Mouse (Mus musculus): Measurements from ENCODE around the gene Sbk3.

Gene Sbk3

DNA sequence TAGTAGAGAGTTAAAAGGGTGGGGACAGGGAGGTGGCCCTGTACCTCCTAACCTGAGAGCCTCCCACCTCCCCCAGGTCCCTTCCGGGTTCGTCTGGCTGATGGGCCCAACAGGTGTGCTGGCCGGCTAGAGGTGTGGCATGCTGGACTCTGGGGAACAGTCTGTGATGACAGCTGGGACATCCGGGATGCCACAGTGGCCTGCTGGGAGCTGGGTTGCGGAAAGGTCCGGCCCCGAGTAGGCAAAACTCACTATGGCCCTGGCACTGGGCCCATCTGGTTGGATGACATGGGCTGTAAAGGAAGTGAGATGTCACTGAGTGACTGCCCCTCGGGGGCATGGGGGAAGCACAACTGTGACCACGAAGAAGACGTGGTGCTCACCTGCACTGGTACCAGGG is 34.1 kb downstream of the Sbk3 start:
- DNase-seq (ENCODE audit: extremely low spot score, low read depth, low spot score) = no peak

DNA sequence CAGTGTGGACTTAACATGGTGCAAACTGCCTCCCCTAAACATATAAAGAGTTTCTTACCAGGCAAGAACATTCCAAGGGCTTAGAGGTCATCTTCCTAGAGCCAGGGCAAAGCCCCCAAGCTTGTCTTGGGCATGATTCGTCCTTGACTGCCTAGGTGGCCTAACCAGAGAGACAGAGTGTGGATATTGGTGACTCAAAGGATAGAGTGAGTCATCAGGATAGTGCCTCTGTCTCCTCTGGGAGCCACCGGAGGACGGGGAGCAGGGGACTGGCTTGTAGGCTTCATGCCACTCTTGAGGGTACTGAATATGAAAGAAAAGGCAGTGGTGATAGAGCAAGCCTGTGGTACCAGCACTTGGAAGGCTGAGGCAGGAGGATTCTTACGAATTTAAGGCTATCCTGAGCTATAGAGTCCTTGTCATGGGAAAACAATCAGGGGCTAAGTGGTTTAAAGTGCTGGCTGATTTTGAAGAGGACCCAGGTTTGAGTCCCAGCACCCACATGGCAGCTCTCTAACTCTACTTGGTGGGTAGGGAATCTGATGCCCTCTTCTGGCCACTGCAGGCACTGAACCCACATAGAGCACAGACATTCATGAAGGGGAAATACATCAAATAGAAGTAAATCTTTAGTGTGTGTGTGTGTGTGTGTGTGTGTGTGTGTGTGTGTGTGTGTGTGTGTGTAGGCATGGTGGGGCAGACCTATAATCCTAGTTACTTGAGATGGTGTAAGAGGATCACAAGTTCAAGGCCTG is 36.6 kb downstream of the Sbk3 start:
- DNase-seq (ENCODE audit: extremely low spot score, low read depth, low spot score) = no peak

DNA sequence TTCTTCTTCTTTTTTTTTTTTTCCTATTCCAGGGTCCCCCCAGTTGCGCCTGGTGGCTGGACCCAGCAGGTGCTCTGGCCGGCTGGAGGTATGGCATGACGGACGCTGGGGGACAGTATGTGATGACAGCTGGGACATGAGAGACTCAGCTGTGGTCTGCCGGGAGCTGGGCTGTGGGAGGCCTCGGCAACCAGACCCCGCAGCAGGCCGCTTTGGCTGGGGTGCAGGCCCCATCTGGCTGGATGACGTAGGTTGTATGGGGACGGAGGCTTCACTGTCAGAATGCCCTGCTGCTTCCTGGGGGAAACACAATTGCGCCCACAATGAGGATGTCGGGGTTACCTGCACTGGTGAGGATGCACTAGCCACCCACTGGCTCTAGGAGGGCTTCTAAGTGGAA is 37.9 kb downstream of the Sbk3 start:
- DNase-seq (ENCODE audit: extremely low spot score, low read depth, low spot score) = no peak

DNA sequence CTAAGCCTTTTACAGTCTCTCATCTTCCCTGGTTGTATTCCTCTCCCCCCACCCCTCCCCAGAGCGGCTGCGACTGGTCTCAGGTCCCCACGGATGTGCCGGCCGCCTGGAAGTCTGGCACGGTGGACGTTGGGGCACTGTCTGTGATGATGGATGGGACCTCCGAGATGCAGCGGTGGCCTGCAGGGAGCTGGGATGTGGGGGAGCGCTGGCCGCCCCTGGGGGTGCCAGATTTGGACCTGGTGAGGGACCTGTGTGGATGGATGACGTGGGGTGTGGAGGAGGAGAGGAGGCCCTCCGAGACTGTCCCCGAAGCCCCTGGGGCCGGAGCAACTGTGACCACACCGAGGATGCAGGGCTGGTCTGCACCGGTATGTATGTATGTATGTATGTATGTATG is 42.6 kb downstream of the Sbk3 start:
- no peak for DNase-seq (ENCODE audit: extremely low spot score, low read depth, low spot score)

DNA sequence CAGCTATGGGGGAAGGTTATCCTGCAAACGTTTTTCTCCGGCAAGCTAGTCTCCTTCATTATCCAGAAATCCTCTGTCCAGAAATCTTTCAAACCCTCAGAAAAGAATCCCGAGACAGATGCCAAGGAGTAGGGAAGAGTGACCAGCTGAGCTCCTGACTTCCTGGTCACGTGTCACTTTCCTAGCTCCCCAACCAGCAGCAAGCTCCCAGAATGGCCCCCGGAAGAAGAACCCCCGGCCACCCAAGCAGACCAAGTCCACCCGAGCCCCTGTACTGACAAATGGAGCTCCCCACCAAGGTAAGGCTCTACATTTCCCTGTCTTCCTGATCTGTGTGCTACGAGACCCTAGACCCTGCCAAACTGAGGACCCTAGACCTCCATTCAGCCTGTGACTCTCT is 43.3 kb downstream of the Sbk3 start:
- no peak for DNase-seq (ENCODE audit: extremely low spot score, low read depth, low spot score)

DNA sequence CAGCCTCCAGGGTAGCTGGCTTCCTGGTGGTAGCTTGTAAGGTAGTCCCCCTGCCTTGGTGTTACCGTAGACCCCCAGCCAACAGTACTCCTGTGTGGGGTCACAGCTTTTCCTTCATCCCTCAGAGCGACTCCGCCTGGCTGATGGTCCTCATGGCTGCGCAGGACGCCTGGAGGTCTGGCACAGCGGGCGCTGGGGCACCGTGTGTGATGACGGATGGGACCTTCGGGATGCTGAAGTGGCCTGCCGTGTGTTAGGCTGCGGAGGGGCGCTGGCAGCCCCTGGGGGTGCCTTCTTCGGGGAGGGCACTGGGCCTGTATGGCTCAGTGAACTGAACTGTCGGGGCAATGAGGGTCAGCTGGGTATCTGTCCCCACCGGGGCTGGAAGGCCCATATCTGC is 44.1 kb downstream of the Sbk3 start:
- no peak for DNase-seq (ENCODE audit: extremely low spot score, low read depth, low spot score)

DNA sequence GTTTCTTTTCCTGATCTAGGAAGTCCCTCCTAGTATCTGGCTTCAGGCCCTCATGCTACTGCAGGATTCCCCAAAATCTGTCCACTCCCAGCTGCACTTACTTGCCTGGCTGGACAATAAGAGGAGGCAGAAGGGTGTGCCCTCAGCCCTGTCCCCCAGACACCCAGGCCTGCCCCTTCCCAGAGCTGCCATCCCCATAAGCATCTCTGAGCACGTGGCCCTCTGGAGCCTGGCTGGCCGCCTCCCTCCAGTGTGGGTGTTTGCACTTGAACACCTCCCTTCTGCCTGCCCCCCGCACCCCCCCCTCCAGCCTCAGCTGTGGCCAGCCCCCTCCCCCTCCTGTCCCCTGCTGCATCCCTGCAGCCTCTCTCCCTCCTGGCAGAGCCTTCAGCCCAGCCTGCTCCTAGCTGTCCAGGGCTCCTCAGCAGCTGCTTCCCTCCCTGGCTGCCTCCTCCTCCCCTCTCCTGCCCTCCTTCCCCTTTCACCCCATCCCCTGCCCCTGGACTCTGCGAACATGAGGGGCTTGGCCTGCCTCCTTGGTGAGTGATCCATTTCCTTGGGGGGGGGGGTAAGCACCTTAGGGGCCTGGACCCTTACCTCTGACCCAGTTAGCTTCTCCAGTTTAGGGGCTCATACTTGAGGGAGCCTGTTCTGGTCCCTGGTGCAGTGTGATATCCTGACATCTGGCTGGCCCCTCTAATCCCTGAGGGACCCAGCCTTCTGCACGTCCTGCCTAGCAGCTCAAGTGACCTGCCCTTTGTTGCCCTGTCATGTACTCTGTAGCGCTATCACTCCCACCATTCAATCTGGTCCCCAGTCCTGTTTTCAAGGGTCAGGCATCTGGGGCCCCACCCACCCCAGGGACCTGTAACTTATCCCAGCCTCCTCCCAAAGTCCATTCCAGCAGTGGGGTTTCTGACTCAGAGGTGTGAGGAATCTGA is 45.3 kb downstream of the Sbk3 start, which contains the start of gene Ssc5d:
Gene Ssc5d, plus strand, starts transcription at position 345 of the 941 bp plus-strand sequence.
- DNase-seq (ENCODE audit: extremely low spot score, low read depth, low spot score) = no peak

DNA sequence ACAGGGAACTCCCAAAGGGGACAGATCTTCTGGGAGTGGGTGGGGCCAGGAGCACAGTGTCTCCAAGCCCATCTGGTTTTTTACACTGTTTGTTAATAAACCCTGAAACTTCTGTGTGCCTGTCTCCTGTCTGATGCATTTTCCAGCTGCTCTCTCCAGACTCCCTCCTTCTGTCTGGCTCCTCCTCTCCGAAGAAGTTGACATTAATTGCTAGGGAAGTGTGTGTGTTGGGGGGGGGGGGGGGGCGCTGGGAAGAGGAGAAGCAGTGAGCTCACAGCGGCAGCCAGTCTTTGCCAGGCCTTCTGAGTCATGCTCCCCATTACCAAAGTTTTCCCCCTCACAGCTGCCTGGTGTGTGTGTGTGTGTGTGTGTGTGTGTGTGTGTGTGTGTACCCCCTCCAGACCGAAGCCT is 46.1 kb downstream of the Sbk3 start:
- no peak for DNase-seq (ENCODE audit: extremely low spot score, low read depth, low spot score)

DNA sequence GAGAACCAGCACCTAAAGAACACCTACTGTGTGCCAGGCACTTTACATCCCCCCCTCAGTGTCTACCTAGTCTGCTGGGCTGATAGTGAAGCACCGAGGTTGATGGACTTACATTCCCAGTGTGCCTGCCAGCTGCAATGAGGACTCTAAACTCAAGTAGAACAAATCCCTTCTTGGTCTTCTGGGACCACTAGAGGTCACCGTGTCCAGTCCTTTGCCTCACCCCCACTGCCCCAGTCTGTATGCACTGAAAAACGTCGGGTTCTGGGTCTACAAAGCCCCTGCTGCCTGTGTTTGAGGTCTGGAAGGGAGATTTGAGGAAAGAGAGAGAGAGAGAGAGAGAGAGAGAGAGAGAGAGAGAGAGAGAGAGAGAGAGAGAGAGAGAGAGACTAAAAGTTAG is 46.5 kb downstream of the Sbk3 start:
- no peak for DNase-seq (ENCODE audit: extremely low spot score, low read depth, low spot score)

DNA sequence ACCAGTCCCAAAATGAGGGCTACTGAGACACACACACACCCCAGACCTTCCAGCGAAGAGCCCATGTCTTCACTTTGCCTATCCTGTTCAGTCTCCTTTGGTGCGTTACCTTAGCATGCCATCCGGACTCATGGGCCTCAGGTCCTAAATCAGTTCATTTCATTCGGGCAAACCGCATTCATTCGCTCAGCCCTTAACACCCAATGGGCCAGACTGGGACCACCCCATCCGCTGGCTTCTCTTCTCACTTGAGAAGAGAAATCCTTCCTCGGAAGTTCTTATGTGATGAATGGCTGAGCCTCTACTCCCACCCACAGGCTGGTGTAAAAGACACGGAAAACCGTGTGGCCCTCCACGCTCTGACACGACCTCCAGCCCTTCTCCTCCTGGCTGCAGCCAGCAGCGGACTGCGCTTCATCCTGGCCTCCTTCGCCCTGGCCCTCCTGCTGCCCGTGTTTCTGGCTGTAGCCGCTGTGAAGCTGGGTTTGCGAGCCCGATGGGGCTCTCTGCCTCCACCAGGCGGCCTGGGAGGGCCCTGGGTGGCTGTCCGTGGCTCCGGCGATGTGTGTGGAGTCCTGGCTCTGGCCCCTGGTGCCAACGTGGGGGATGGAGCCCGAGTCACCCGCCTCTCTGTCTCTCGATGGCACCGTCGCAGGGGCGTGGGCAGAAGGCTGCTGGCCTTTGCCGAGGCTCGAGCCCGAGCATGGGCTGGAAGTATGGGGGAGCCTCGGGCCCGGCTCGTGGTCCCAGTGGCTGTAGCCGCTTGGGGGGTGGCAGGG is 47.2 kb downstream of the Sbk3 start:
- DNase-seq (ENCODE audit: extremely low spot score, low read depth, low spot score) = no peak

DNA sequence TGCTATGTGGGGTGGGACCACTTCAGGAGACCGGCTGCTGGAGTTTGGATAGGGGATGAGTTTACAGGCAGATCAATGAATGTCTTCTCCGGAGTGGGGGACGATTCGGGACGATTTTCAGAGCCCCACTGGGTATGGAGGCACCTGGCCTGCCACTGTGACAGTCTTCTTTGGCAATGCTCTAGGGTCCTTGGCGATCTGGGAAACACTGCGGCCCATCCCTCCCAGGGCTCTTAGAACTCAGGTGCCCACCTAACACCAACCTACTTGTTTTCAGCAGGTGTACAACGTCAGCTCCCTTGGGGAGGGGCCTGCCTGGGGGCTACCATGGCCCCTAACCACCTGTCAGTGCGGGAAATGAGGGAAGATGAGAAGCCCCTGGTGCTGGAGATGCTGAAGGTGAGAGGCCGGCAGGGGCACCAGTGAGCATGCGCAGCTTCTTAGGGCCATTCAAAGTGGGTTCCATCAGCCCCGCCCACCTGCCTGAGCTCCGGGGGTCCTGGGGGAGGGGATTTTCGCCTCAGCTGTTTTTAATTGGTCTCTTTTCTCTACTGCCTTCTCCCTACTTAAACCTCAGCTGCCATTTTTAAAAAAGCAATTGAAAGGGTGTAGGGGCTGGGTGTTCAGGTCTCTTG is 47.9 kb downstream of the Sbk3 start:
- DNase-seq (ENCODE audit: extremely low spot score, low read depth, low spot score) = no peak

DNA sequence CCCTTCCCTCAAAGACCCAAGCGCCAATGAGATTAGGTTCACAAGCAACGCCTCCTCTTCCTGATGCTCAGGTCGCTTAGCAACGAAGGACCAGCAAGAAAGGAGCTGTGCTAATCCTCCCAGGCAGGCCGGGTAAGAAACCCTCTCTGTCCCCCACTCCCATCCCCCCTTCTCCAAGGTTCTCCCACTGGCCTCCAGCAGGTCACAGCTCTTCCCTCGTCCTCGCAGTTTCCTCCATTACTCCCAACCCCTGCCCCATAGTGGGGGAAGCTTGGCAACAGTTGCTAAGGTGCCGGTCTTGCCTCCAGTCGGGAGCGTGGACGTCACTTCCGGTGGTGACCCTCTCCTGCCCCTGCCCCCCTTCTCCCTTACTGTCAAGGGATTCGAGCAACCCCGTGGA is 48.5 kb downstream of the Sbk3 start:
- DNase-seq (ENCODE audit: extremely low spot score, low read depth, low spot score) = no peak

DNA sequence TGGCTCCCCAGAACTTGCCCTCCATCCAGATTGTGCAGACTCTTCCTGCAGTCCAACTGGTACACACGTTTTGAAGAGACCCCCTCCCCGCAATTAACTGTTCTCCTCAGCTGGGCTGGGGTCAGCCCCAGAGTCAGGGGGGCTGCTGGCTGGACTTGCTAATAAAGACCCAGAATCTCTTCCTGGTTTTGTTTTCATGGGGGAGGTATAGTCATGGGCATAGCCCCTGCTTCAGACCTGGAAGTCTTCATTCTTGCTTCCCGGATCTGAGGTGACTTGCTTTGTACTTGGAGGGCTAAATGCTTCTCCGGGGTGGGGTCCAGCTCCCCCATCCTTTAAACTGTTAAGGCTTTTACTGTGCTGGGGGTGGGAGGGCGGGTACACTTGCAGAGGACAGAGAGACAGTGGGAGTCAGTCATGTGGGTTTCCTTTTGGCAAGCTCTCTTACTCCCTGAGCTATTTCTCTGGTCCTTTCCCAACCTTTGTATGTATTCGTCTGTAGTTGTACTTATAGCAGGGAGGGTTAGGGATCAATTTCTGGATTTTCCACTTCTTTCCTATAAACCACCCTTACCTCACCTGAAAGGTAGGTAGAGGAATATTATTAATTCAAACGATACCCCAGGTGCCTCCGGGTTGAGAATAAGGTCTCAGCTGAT is 49.0 kb downstream of the Sbk3 start, which contains the start of gene Nat14:
Gene Nat14, plus strand, starts transcription at position 205 of the 659 bp plus-strand sequence.
- DNase-seq (ENCODE audit: extremely low spot score, low read depth, low spot score) = no peak

DNA sequence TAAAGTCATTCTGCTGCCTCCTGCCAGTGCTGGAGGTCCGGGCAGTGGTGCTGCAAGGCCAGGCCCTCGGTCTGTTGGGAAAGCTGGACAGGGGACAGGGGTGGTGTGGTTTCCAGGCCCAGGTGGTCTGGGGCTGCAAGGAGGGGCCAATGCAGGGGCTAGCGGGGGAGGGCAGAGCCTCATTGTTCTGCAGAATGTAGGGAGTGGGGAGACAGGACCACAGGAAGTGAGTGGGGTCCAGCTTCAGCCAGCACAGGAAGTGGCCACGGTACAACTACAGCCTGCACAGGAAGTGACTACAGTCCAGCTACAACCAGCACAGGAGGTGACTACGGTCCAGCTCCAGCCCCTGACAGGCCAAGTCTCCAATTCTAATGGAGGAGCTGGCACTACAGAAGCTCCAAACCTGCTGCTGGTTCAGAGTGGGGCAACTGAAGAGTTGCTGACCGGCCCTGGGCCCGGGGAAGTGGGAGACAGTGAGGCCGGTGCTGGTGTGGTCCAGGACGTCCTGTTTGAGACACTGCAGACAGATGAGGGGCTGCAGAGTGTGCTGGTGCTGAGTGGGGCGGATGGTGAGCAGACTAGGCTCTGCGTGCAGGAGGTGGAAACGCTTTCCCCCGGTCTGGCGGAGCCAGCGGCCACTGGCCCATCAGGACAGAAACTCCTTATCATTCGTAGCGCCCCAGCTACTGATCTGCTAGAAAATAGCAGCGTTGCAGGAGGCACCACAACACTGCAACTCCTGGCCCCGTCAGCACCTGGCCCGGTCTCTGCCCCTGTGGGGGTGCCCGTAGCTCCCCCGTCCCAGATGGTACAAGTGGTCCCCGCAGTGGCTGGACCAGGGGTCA is 49.8 kb downstream of the Sbk3 start:
- no peak for DNase-seq (ENCODE audit: extremely low spot score, low read depth, low spot score)

DNA sequence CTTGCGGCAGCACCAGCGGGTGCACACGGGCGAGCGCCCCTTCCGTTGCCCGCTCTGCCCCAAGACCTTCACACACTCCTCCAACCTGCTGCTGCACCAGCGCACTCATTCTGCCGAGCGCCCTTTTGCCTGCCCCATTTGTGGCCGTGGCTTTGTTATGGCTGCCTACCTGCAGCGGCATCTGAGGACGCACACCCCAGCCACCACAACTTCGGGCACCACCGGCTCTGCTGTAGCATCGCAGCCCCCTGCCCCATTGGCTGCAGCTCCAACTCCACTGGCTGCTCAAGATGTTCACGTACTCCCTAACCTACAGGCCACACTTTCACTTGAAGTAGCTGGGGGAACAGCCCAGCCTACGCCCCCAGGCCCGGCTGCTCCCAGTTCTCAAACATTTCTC is 50.5 kb downstream of the Sbk3 start:
- no peak for DNase-seq (ENCODE audit: extremely low spot score, low read depth, low spot score)

DNA sequence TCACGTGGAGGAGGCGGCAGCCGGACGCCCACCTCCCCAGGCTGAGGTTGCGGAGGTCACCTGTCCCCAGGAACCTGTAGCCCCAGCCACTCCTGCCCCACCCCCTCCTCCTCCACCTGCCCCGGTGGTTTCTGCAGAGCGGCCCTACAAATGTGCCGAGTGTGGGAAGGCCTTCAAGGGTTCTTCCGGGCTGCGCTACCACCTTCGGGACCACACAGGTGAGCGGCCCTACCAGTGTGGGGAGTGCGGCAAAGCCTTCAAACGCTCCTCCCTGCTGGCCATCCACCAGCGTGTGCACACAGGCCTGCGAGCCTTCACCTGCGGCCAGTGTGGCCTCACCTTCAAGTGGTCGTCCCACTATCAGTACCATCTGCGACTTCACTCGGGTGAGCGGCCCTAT is 51.0 kb downstream of the Sbk3 start:
- DNase-seq (ENCODE audit: extremely low spot score, low read depth, low spot score) = no peak

DNA sequence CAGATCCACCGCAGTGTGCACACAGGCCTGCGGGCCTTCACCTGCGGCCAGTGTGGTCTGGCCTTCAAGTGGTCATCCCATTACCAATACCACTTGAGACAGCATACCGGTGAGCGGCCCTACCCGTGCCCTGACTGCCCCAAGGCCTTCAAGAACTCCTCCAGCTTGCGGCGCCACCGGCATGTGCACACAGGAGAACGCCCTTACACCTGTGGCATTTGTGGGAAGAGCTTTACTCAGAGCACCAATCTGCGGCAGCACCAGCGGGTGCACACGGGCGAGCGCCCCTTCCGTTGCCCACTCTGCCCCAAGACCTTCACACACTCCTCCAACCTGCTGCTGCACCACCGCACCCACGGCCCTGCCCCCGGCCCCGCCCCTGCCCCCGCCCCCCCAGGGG is 51.9 kb downstream of the Sbk3 start:
- DNase-seq (ENCODE audit: extremely low spot score, low read depth, low spot score) = no peak

DNA sequence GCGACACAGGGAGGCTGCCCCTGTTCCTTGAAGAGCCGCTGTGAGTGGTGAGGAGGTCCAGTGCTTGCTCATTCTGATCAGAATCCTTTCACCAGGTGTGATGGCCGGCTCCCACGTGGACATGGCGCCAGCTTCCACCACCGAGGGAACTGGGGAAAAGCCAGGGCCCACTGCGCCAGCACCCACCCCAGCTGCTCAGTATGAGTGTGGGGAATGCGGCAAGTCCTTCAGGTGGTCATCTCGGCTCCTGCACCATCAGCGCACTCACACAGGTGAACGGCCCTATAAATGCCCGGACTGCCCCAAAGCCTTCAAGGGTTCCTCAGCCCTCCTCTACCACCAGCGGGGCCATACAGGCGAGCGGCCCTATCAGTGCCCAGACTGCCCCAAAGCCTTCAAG is 52.3 kb downstream of the Sbk3 start:
- no peak for DNase-seq (ENCODE audit: extremely low spot score, low read depth, low spot score)

DNA sequence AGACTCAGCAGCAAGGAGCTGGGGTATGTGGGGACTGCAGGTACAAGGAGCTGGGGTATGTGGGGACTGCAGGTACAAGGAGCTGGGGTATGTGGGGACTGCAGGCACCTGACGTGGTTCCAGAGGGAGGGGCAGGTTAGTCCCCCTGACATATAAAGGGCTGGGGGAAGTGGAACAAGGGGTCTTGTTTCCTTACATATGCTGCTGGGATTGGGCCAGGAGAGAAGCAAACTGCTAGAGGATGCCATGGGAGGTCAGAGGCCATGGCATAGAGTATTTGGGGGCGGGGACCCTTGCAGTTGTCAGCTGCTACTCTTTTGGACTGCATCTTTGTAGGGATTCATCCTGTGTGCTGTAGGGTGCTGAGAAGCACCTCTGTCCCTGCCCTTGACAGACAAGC is 53.5 kb downstream of the Sbk3 start:
- DNase-seq (ENCODE audit: extremely low spot score, low read depth, low spot score) = no peak
